Comparison of ENCODE assay signal across 9 mouse cellular contexts in genomic region chr12:117993499-117993898, GRCm38 (mm10).
DNase-seq lines count a peak whose midpoint lies in the region; ATAC-seq and TF ChIP-seq lines count a peak whose summit lies in the region.
"Had no signal": no experiment of that assay in that cellular context is flagged by ENCODE, and none has a peak within 500 bp of the region (broad histone marks: within the 10 kb centered on the region; RNA-seq: fewer than 3 reads in every experiment).

No protein-coding gene starts in this region.

- TF ChIP-seq POLR2A in cerebellum, adult 2 months (IDR thresholded peaks at IDR 0.05; ENCODE audit: borderline replicate concordance, insufficient read depth, low read length), result no peak

- peak; percentile 70 for DNase-seq in ES-E14 (ENCODE audit: low read depth, low spot score)
- DNase-seq in cerebellum, adult 2 months, result peak; percentile 87 to 88
- peak; percentile 80 for DNase-seq in forelimb bud, embryonic 11.5 days (ENCODE audit: low read depth, low spot score)
- peak; percentile 65 for DNase-seq in layer of hippocampus, adult 2 months (ENCODE audit: low spot score in 2 of 2)
- peak; percentile 64 to 77 for DNase-seq in lung, adult 18-20 months
- DNase-seq in testis, postnatal 10 days (ENCODE audit: low spot score), result peak; percentile 87

- peak; percentile 100 for TF ChIP-seq CTCF in cerebellum, adult 2 months (IDR thresholded peaks at IDR 0.05; ENCODE audit: borderline replicate concordance, insufficient read depth, low read depth, low read length)
- TF ChIP-seq CTCF in layer of hippocampus, adult 2 months (conservative IDR thresholded peaks at IDR 0.05), result peak; percentile 88

- no peak overlapping the region for H3K4me3 ChIP-seq in ES-E14 (ENCODE audit: insufficient read depth in 1 of 2, low read depth in 1 of 2, low read length in 2 of 2, poor library complexity in 1 of 2, severe bottlenecking in 1 of 2)
- no peak overlapping the region for H3K4me3 ChIP-seq in cerebellum, adult 2 months (replicated peaks; ENCODE audit: insufficient read depth, low read depth, low read length)
- no peak overlapping the region for H3K4me3 ChIP-seq in layer of hippocampus, adult 2 months

- H3K4me1 ChIP-seq in ES-E14 (ENCODE audit: control insufficient read depth in 2 of 2, insufficient read depth in 2 of 2, low read length in 2 of 2, poor library complexity in 1 of 2), result no peaks in the 10 kb centered on the region
- no peaks in the 10 kb centered on the region for H3K4me1 ChIP-seq in cerebellum, adult 2 months (ENCODE audit: control insufficient read depth, insufficient read depth, low read length)

- no peak overlapping the region for H3K9ac ChIP-seq in ES-E14 (ENCODE audit: insufficient read depth, low read depth, low read length, poor library complexity, severe bottlenecking)

- peak; percentile 98 to 100 for ATAC-seq in hematopoietic stem cell, adult 5-6 weeks (replicated peaks in 1 of 2; ENCODE audit: insufficient read depth in 1 of 2, low FRiP score in 2 of 2, low TSS enrichment in 1 of 2, low read depth in 1 of 2, poor library complexity in 2 of 2, severe bottlenecking in 2 of 2)
- peak; percentile 81 for ATAC-seq in neutrophil, adult 5-6 weeks (ENCODE audit: extremely low read depth, insufficient number of reproducible peaks, low FRiP score, poor library complexity, severe bottlenecking)

- WGBS in cerebellum, adult 2 months, result 2% methylated on average over 7 of the region's 7 CpGs

- H3K9me3 ChIP-seq in ES-E14 (ENCODE audit: control insufficient read depth, insufficient read depth, low read depth, low read length), result no peaks in the 10 kb centered on the region

- no peaks in the 10 kb centered on the region for H3K27me3 ChIP-seq in cerebellum, adult 2 months (ENCODE audit: control insufficient read depth, insufficient read depth, low read length)

- H3K36me3 ChIP-seq in ES-E14 (ENCODE audit: control insufficient read depth, insufficient read depth, low read length, poor library complexity, severe bottlenecking), result no peaks in the 10 kb centered on the region

- in situ Hi-C loops in ES-E14 (cut with MboI; ENCODE audit: low sequenced_read_pairs in 2 of 2, unreplicated experiment in 2 of 2), result loop anchor here in 1 of 2 experiments (10.0 kb wide), 1 partner anchor 861 kb away; no protein-coding TSS in a partner anchor

- H3K27ac ChIP-seq in ES-E14 (ENCODE audit: insufficient read depth, low read depth, low read length, poor library complexity, severe bottlenecking), result no peak overlapping the region
- H3K27ac ChIP-seq in cerebellum, adult 2 months (ENCODE audit: insufficient read depth, low read length), result no peak overlapping the region
- H3K27ac ChIP-seq in layer of hippocampus, adult 2 months, result no peak overlapping the region
- H3K27ac ChIP-seq: macrophage had no signal

TF ChIP-seq in ES-E14, 5 proteins besides CTCF, POLR2A, EP300 and RAD21:
- no peak for TF ChIP-seq ZNF384 (IDR thresholded peaks at IDR 0.05; ENCODE audit: low read depth, low read length)
- TF ChIP-seq ZC3H11A (IDR thresholded peaks at IDR 0.05; ENCODE audit: borderline replicate concordance, low read depth, low read length), result peak; percentile 97
TF ChIP-seq in ES-E14: peak in this region for 1.
